Mouse (Mus musculus) activated CD4-positive, CD25-positive, alpha-beta regulatory T cell, adult 4 months (primary cell): ENCODE measurements around the gene Ttc23l. TPM values are rescaled to one million over a fixed set of nuclear protein-coding genes. Genes with fewer than 3 reads are reported as not detected.
"Not testable (repeated sequence)": the region's sequence is repeated elsewhere in the genome, so short reads cannot be mapped to it uniquely, and the experiment has no call there.

Experiments
- ATAC-seq: one replicate; pipeline ENCODE4 v1.8.0; 2017
- polyA plus RNA-seq, 2 experiments: library from polyadenylated mRNA; unstranded; fragments of 100-300 nt; shearing (Covaris generic); gene quantifications; one replicate each; pipeline ENCODE4 v1.2.1; 2017

The Ttc23l gene
- polyA plus RNA-seq, 2 experiments from 2014 or later, result not detected

DNA sequence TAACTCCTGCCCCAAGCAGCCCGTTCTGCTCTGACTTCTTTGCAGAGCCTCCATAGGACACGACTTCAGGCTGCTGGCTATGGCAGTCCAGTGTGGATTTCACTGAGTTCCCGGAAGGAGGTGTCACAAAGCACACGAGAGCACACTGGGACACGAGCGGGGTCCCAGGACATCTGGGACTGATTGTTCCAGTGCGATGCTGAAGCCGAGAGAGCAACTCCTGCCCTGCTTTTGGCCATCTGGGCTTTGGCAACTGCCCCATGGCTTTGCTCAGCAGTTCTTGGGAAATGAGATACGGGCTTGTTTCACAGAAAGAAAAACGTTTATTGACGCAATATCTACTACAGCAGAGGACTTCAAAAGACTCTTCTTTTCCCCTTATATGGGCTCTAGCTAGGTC lies 52.4 kb downstream of the Ttc23l start:
- no peak for ATAC-seq

DNA sequence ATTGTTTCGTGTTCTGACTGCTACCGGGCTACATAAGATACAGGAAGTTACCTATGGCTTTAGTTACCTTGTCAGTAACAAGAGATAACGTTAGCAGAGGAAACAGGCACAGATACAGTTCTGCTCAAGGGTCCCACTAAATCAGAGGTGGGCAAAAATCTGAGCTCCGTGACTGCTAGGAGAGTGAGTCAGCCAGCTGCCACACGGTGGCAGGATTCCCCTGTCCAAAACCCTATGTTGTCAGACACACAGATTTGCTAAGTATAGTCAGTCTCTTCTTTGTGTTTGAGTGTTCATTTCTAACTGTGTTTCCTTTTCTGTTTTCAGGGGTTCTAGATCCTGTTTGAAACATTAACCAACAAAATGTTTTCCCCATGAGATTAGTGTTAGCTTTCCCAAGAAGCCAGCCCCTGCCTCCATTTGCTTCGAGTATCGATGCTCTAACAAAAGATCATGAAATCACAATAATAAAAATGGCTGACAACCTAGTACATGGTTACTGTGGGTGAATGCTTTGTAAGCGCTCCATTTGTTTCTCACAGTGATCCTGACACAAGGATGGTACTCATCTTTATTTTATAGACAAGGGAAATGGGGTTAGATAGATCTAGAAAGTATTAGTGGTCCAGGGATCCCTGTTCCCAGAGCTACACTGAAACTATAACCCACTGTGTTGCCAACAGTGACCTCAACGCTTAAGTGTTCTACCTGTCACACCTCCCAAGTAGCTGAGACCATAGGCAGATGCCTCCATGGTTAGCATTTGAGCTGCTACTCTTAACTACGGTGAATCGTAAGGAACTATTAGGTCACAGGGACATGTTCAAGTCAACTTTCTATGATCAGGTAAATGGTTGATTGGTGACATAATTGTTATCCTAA lies 57.4 kb downstream of the Ttc23l start:
- ATAC-seq, result no peak

DNA sequence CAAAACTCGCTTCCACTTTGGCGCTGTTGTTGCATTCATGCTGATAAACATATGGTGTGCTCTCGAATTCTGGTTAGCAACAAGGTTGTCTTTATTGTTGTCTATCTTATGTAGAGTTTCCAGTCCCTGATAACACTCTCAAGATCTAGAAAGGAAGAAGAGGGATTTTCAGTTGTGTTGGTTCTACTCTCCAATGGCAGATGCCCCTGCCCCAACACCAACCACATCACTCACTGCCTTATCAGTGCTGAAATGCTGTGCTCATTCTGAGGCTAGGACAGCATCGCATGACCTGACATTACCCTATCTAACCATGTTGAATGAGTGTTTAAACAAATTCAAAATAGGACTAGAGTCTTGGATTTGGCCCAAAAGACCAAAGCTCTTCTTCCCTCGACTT lies 58.4 kb downstream of the Ttc23l start:
- ATAC-seq, result no peak

DNA sequence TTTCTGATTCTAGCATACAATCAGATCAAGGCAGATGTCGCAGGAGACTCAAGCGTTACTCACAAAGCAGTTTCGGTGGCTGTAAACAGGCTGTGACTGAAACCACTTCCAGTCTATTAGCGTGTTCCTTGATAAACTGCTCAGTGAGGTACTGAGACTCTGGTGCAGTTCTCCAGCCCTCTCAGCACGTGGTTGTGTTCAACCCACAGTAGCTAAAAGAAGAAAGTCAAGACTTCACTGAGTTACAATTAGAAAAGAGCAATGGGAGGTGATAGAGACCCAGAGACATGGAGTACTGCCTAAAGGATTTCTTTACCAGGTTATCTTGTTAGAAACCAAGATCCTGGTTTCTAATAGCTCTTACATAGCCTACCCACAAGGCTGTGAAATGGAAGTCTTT lies 58.9 kb downstream of the Ttc23l start:
- no peak for ATAC-seq

DNA sequence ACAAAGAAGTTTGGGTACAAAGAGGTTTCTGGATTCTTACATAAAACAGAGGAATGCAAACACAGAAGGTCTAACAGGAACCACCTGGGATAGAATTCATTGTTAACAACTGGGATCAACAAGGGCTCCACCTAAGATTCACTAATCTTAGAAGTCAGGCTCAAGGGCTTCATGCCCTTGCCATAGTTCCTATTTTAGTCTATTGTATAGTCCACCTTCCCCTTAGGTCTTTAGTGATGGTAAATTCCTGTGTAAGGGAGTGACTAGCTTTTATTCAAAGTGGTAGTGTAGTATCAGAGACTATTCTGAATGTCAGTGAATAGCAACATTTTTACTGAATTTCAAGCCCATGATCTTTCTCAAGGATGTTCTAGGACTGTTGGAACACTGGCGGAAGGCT lies 61.8 kb downstream of the Ttc23l start:
- ATAC-seq, result not testable (repeated sequence)

DNA sequence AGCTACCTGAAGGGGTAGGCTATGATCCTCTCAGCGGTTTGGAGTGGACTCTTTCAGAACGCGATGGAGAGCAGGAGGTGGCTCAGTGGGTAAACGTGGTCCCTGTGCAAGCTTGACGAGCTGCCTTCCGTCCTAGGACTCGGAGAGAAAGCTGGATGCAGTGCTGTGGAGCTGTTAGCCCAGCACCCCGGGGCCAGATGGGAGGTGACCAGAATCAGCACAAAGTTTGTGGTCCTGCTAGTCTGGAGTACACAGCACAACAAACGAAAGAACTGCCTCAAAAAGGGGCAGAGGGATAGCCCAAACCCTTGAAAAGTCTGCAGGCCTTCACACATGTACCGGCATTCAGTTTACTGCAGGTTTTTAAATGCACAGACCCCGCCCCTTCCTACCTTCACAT lies 62.5 kb downstream of the Ttc23l start:
- no peak for ATAC-seq

DNA sequence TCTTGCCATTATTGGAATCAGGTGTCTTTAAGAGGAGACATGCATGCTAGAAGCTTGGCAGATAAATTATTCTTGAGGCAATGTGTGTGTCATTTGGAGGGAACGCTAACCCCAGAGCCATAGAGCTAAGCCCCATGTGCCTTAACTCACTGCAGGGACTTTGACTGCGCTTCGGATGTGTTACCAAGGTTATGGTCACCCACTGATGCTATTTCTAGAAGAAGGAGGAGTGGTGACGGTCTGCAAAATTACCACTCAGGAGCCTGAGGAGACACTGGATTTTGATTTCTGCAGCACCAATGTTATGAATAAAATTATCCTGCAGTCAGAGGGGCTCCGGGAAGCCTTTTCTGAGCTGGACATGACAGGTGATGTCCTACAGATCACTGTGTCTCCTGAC lies 68.4 kb downstream of the Ttc23l start:
- ATAC-seq, result no peak

DNA sequence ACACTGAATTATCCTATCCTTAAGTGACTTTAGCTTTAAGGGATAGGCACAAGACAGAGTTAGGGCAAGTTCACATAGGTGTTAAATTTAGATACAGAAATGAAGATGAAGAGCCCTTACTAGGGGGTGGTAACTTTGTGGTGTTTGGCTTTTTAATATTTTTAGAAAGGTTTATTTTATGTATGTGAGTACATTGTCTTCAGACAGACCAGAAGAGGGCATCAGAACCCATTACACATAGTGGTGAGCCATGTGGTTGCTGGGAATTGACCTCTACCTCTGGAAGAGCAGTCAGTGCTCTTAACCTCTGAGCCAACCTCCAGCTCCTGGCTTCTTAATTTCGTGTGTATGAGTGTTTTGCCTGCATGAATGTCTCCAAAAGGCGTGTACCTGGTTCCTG lies 71.2 kb downstream of the Ttc23l start:
- ATAC-seq, result no peak

DNA sequence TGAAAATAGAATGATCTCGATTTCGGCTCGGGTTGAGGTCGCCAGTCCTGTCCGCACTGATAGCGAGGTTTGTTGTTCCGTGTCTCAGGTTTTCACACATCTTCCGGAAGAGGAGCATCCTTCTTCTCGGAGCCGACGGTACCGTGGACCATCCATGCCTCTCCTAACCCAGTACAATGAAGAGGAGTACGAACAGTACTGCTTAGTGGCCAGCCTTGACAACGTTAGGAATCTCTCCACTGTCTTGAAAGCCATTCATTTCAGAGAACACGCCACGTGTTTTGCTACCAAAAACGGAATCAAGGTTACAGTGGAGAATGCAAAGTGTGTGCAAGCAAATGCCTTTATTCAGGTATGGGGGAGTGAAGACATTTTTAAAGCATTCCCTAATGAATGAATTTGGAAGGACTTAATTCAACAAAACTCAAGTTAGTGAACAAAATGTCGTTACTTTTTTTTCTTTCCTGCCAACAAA lies 72.1 kb downstream of the Ttc23l start:
- ATAC-seq, result peak; percentile 25

DNA sequence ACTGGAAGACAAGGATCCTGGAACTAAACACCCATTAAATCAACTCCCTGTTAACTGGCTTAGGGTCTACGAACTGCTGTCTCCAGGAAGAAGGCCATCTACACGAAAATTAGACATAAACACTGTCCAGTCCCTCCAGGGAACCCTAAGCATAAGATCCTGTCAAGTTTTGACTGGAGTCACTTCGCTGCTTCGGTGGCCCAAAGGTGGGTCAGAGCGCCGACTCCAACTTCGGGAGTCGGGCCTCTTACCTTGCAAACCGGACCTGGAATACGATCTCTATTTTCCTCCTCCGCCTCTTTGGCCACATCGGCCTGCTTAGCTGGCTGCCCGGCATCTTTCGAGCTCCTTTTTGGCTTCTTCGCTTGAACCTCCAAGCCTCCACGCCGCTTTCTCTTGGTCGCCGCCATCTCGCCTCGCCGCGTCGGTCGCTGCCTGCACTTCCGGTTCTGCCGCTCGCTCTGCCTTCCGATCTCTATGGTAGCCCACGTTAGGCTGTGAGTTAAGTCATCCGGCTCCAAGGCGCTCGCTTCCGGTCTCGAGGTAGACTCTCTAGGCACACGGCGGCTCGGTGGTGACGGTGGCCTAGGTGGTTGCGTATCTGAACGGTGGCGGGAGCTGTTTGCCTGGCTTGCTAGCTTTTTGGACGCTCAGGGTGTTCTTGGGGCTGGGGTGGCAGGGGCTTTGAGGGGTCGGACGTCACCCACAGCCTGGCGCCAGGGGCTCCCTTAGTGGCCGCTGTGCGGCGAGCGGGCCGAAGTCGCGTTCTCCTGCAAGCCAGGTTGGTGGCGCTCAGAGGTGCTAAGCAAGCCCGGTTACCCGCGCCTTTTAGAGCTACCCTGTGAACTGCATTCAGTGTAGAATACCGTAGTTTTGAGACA lies 72.7 kb downstream of the Ttc23l start, which contains the start of the genes Brix1 and Rad1:
Brix1 (minus strand) TSS at position 464 of the 881 bp plus-strand sequence.
Rad1 (plus strand) TSS at position 535 of the 881 bp plus-strand sequence.
- ATAC-seq, result peak; percentile 98

DNA sequence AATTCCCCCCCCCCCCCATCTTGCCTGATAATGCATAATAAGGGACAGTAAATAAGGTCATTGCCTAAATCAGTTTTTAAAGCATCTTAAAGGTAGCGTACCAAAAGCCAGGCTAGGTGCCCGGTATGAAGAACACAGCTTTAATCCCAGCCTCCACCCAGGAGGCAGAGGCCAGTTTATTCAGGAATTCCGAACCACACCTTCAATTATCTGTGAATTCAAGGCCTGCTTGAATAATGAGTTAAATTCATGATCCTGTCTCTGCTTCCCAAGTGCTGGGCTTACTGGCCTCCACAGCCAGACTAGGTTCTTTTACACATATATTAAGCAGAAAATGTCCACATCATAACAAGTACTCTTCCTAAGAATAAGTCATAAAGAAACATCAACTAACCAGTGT lies 87.5 kb downstream of the Ttc23l start:
- no peak for ATAC-seq

DNA sequence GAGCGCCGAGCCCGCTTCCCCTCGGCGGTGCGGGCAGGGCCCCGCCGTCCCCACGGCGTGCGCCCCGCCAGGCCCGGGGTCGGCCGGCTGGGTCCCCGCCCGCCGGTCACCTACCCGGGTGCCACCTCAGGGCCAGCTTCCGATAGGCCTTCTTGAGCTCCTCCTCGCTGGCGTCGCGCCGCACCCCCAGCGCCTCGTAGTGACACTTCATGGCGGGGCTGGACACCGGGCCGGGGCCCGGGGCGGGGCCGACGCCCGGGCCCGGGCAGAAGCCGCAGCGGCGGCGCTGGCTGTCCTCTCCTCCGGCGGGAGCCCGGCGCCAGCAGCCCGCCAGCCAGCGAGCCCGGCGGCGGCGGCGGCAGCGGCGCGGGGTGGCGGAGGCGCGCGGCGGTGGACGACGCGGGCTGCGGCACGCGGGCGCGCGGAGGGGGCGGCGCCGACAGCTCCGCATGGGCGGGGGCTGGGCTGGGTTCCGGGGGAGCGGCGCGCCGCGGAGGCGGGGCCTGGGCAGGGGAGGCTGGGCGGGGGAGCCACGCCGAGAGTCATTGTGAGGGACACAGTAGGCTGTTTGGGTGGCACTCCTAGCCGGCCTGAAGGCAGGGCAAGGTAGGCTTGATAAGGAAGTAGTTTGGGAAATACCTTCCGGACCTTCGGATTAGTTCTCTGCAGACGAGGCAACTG lies 88.2 kb downstream of the Ttc23l start, which contains the start of gene Dnajc21:
Dnajc21 (minus strand) TSS at position 366 of the 681 bp plus-strand sequence.
- ATAC-seq, result peak; percentile 80

DNA sequence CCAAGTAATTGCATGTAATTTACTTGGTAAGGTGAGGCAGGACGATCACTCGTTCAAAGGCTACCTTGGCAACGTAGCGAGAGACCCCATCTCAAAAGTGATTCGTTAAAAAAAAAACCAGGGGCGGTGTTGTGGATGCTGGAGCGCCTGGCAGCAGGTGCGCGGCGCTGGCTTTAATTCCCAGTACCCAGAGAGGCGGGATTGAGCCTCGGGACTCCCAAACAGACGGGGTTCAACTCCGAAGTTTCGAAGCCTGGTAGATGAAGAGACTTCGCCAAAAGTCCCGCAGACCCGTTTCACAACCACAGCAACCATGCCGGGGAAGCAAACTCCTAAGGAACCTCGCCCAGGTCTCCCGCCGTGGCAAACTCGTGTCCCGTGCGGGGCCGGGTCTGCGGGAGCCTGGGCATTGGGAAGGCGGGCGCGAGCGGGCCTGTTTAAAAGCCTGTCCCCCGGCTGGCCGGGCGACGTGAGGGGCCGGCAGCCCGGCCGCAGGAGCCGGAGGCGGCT lies 88.8 kb downstream of the Ttc23l start:
- ATAC-seq, result peak; percentile 15

DNA sequence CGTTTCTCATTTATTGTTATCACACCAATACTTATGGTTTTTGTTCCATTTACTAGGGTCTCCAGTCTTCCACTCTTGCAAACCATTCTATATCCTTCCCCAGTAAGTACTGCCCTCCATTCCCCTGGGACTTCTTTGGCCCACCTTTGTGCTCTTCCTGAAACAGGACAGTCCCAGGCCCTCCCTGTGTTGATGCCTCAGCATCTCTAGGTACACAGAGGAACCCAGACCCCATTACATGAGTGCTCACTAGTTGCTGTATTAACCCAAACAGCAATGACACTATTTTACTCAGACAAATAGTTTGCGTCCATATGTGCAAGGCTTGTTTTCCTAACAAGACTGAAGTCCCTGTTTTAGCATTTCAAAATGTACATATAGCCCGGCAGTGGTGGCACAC lies 89.7 kb downstream of the Ttc23l start:
- ATAC-seq, result no peak

DNA sequence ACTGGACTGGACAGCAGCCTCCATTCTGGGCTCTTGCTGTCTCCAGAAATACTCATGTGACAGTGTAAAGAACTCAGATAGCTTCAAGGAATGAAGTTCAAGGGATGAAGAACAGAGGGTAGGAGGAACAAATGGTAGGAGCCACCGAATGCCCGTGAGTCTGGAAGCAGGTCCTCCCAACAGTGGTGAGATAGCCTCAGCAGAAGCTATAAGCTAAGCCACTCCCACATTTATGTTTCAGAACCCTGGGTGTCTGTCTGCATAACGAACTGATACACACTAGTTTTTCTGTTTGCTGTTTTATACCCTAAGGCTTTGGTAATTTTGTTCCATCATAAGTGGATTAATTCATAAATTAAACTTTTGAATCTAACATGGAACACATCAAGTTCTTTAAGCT lies 93.8 kb downstream of the Ttc23l start:
- no peak for ATAC-seq

DNA sequence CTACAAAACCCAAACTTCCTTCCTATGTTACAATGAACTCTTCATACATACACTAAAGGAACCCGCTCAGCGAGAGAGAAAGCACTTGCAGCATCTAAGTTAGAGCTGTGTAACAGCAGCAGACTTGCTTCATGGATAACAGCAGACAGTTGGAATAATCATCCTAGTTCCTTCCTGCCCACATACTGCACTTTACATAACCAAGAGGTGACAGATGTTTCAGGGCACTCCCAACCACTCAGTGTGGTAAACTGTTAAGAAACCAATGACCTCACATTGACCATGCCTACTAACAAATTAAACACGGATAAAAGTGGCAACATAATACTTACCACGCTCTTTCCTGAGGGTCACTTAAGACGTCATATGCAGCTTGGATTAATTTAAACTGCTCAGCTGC lies 94.9 kb downstream of the Ttc23l start:
- ATAC-seq, result no peak

DNA sequence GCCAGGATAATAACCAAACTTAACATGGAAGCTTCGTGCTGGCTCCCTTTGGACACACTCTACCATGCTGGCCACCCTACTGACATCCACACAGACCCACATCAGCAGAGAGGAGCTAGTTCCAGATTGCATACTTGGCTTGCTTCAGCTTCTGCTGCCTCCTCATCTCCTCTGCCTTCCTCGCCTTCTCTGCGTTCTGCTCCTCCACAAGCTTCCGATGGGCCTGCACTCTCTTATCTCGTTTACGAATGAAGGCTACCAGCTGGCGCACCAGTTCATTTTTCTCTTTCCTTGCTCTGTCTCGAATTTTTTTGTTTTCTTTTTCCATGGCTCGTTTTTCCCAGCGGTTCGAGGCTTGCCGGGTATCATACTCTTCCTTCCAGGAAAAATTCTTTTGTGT lies 97.5 kb downstream of the Ttc23l start:
- ATAC-seq, result no peak

Other genes starting within 250 kb of the Ttc23l start
- gene Gm21973, start 233.3 kb downstream of the Ttc23l start, polyA plus RNA-seq, result not detected
- not detected for gene Agxt2, start 200.1 kb downstream of the Ttc23l start, polyA plus RNA-seq
- gene Dnajc21, start 88.2 kb downstream of the Ttc23l start, polyA plus RNA-seq, result 10 to 100 TPM; 11.7 to 13.9 TPM
- gene Brix1, start 72.7 kb downstream of the Ttc23l start, polyA plus RNA-seq, result 100 to 1,000 TPM; 145 to 167 TPM
- gene Rad1, start 72.7 kb downstream of the Ttc23l start, polyA plus RNA-seq, result 10 to 100 TPM; 26.8 TPM
- 1 to 10 TPM in 1 of 2 experiments, under 1 TPM in 1; 0.99 to 1.5 TPM for gene Rai14, start 156.0 kb upstream of the Ttc23l start, polyA plus RNA-seq